Mouse (Mus musculus): Measurements from ENCODE around the gene Fis1.
"Not testable (repeated sequence)": the region's sequence is repeated elsewhere in the genome, so short reads cannot be mapped to it uniquely, and the experiment has no call there.

The Fis1 gene

DNA sequence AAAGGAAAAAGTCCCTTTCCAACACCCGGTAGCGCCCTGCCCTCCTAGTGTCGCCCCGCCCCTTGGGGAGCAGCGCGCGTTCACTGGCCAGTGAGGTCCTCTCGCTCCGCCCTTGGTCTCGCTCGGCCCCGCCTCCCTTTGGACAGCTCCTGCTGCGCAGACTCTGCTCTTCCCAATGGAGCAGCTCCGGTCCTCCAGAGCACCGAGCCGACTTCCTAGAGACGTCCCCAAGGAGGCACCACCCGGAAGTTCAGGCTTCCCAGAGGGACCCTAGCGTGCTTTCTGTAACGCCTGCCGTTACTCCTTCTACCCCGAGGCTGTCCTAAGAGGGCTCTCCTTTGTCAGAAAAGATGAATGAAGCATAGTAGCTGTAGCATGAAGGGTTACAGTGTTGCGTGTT lies at the start of gene Fis1:
Gene Fis1 (plus strand): TSS at position 261 of the 400 bp plus-strand sequence.
- in situ Hi-C loops (cut with MboI, MseI) = no loop called here

- in situ Hi-C loops (cut with MboI, MseI) = no loop called here
Measured at GRCm38 (mm10) chr5:136904621-136905020, 48.5 kb upstream of the Fis1 start.

GRCm38 (mm10) chr5:136905630-136906029 lies 47.4 kb upstream of the Fis1 start:
- in situ Hi-C loops (cut with MboI, MseI) = no loop called here

DNA sequence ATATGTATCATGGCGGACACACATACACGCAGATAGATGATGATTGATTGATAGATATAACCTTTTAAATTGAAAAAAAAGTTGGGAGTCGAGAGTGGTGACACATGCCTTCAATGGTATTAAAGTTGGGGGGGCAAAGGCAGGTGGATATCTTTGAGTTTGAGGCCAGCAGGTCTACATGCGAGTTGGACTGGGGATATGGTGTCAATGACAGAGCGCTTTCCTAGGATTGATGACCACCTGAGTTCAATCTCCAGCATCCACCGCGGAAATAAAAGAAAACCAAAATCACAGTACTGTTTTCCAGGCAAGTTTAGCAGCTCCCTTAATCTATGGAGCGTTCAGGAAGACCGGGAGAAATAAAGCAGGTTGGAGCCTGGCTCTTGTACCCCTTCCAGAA lies 45.5 kb upstream of the Fis1 start:
- in situ Hi-C loops (cut with MboI, MseI) = no loop called here

DNA sequence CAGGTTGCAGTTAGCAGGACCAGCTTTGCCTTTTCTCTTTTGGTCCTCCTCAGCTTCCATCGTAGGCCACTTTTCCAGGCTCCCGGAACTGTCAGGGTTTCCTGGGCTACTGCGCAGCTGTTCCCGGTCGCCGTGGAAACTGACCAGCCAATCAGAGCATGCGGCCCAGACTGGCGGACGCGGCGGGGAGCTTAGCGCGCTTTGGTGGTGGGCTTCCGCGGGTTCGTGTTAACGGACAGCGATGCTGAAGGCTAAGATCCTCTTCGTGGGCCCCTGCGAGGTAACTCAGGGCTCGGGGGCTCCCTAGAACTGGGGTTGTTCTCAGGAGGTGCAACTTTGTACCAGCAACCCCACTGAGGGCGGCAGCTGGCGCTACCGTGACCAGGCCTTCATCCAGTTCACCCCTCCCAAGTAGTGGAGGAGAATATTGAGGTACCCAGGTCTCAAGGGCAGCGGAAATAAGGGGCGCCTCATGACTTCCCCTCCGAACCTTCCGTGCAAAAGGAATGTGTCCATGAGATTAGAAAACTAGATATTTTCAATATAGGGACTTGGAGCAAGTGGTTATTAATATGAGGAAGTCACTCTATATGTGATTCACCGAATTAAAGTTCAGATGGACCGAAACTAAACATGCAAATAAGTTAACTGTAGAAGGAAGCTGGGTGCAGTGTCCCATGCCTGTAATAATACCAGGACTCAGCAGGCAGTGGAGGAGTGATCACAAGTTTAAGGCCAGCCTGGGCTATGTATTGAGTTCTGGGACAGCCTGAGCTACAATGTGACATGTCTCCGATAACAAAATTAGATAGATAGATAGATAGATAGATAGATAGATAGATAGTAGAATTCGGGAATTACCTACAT lies 44.9 kb upstream of the Fis1 start, which contains the start of gene Ift22:
Gene Ift22 (plus strand): TSS at position 160 of the 867 bp plus-strand sequence.
- in situ Hi-C loops (cut with MboI, MseI) = no loop called here

GRCm38 (mm10) chr5:136914183-136914582 lies 38.9 kb upstream of the Fis1 start:
- in situ Hi-C loops (cut with MboI, MseI) = no loop called here

DNA sequence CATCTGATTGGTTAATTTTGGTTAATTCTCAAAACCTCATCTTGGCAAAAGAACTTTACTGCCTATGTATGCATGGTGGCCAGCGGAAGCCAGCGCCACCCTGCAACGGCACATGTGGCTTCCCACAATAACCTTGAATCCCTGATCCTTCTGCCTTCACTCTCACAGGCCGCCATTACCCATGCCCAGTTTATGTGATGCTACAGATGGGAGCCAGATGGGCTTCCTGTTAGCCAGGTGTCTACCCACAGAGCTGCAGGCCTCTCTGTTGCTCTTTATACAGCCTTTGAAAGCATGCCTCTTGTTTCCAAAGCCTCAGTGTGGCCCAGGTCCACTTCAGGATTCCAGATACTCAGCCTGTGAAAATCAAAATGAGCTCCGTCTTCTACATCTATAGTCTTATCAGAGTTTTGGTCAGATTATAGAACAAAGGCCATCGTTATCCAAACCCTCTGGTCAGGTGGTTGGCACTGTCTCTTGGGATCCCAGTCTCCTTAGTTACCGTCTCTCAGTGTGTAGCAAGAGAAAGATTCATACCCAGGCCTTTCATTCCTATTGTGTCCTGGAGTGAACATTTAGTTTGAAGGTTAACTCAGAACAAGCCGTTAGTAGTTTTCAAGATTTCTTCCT lies 35.3 kb upstream of the Fis1 start:
- in situ Hi-C loops (cut with MboI, MseI) = no loop called here

GRCm38 (mm10) chr5:136918655-136919472 lies 34.2 kb upstream of the Fis1 start:
- in situ Hi-C loops (cut with MboI, MseI) = no loop called here

- in situ Hi-C loops (cut with MboI, MseI) = no loop called here
Measured at GRCm38 (mm10) chr5:136919546-136920301, 33.4 kb upstream of the Fis1 start.

GRCm38 (mm10) chr5:136922830-136923229 lies 30.2 kb upstream of the Fis1 start:
- in situ Hi-C loops (cut with MboI, MseI) = no loop called here

- in situ Hi-C loops (cut with MboI, MseI) = no loop called here
Measured at GRCm38 (mm10) chr5:136923751-136924478, 29.2 kb upstream of the Fis1 start.

- in situ Hi-C loops (cut with MboI, MseI) = loop anchor here (5.0 kb wide), 1 partner anchor 43 kb away; no protein-coding TSS in a partner anchor
Measured at GRCm38 (mm10) chr5:136929073-136929472, 24.0 kb upstream of the Fis1 start.

DNA sequence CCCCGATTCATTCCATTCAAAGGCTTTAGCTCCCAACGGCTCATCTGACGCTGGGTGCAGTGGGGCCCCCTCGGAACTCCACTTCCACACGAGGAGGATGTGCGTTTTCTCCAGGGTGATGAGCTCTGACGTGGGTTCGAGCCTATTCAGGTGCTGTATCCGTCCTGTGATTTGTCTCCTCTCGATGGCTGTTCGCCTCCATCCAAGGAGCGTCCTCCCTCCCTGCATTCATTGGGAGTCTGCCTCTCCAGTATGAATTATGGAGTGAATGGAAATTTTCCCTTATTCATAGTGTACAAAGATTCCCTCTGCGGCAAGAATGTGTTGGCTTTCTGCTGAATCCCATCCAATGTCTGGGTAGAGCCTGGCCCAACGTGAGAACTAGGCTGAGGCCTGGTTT lies 21.2 kb upstream of the Fis1 start:
- in situ Hi-C loops (cut with MboI, MseI) = no loop called here

DNA sequence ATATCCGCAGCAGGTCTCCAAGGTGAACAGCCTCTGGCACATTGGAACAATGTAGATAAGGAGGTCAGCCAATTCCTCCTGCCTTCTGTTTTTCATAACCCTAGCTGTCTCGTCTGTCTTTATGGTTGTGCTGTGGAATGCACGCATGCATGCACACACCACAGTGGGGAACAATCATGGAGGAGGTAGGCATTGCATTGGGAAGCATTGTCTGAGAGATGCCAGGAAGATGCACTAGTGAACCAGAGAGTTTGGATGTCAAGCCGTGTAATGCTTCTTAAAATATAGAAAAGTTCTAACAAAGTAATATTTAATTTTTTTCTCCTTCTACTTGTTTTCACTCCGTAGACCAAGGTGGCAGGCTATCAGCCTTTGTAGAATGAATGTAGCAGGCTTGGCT lies 20.1 kb upstream of the Fis1 start:
- in situ Hi-C loops (cut with MboI, MseI) = no loop called here

DNA sequence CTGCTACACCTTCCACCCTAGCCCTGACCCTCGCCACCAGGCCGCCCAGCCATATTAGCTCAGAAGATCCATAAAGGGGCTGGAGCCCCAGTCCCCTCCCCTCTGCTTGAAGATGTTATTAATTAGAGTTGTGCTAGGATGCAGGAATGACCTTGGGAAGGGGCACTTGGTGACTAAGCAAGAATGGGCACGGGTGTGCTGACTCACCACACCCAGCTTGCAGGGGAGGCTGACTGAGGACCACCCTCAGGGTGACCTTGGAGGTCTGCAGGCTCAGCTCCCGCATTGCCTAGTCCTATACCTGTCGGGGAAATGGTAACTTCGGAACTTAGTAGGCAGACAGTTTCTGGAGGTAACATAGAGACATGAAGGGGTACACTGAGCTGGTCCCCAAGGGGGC lies 19.1 kb upstream of the Fis1 start:
- in situ Hi-C loops (cut with MboI, MseI) = no loop called here

DNA sequence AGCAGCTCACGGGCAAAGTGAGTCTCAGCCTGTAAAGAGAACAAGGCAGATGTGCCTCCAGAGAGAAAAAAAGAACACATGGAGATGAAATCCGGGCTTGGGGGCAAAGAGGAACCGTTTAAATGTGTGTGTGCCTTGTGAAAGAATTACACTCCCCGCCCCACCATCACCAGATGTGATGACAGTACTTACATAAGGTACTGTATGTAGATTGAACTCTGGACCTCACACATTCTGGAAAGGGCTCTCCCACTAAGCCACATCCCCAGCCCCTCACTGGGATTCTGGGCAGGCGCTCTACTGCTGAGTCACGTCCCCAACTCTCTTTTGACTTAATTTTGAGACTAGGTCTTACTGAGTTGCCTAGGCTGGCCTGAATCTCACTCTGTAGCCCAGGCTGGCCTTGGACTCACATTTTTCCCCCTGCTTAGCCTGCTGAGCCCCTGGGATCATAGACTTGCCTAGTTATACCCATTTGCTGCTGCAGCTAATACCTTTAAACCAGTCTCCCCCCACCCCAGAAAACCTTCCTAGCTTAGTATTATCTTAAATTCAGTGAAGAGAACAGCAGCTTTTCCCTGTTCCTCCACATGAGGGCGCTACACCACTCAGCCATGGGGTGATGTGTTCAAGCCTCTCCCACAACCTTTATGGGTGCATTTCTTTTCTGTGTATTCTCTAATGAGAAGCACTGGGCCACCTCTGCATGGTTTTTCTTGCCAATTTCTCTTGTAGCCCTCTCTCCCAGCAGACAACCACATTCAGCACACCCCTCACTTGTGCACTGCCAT lies 17.0 kb upstream of the Fis1 start:
- in situ Hi-C loops (cut with MboI, MseI) = loop anchor here (5.0 kb wide), 1 partner anchor 81 kb away; no protein-coding TSS in a partner anchor

GRCm38 (mm10) chr5:136936750-136937149 lies 16.3 kb upstream of the Fis1 start:
- in situ Hi-C loops (cut with MboI, MseI) = loop anchor here (5.0 kb wide), 1 partner anchor 81 kb away; no protein-coding TSS in a partner anchor

DNA sequence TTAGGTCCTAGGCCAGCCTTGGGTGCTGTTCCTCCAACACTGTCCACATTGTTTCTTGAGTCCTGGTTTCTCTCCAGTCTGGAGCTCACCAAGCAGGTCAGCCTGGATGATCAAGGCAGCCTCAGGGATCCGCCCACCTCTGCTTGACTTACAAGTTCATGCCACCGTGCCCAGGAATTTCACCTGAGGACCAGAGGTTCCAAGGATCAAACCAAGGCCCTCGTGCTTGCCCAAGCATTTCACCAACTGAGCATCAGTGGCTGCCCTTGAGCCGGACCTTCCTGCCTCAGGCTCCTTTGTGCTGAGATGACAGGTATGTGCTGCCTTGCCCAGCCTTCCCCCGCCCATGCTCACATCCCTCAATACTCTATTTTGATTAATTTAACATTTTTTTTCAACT lies 15.5 kb upstream of the Fis1 start:
- in situ Hi-C loops (cut with MboI, MseI) = loop anchor here (5.0 kb wide), 1 partner anchor 80 kb away; no protein-coding TSS in a partner anchor

DNA sequence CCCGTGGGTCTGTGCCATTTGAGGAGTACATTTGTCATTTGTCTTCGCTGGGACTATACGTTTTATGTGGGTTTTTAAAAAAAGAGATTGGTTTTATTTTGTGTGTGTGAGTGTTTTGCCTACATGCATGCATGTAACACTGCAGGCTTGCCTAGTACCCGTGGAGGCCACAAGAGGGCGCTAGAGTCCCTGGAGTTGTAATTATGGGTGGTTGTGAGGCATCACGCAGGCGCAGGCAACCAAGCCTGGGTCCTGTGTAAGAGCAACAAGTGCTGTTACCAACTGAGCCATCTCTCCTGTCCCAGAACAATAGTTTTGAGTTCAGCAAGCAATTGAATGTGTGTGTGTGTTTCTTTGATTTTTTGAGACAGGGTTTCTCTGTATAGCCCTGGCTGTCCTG lies 13.8 kb upstream of the Fis1 start:
- in situ Hi-C loops (cut with MboI, MseI) = loop anchor here (5.0 kb wide), 1 partner anchor 78 kb away; no protein-coding TSS in a partner anchor

GRCm38 (mm10) chr5:136940029-136940428 lies 13.0 kb upstream of the Fis1 start:
- in situ Hi-C loops (cut with MboI, MseI) = not testable (repeated sequence)
